Mouse (Mus musculus): ENCODE measurements around the gene Gm3776. TPM values are rescaled to one million over a fixed set of nuclear protein-coding genes. Genes with fewer than 3 reads are reported as not detected.
A peak's percentile ranks its signal among the peaks of the same experiment; 100 is the strongest.
"Not testable (repeated sequence)": the region's sequence is repeated elsewhere in the genome, so short reads cannot be mapped to it uniquely, and the experiment has no call there.

Gm3776 gene
- polyA plus RNA-seq, 1 experiment from 2014 or later, result not detected

DNA sequence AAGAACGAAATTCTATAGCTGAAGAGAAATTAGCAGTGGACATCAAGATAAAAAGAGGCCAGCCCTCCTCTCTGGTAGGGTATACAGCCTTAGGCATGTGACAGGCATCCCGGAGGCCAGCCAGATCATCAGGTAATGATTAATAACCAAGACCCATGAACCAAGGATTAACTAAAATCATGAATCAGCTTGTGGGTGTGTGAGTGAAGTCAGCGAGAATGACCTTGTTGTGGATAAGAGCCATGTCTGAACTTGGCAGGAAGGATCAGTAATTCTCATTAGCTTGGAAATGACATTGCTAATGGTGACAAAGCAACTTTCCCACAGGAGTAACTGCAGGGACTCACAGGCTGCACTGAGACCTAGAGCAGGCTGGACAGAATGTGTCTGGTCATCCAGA lies 27.3 kb upstream of the Gm3776 start:
- WGBS, result 67% methylated on average over 3 of the region's 3 CpGs
- not testable (repeated sequence) for H3K4me1 ChIP-seq, H3K4me3 ChIP-seq

GRCm38 (mm10) chr9:78230461-78230860 lies 26.5 kb upstream of the Gm3776 start, which contains the start of gene Gsta1:
Gsta1 (plus strand) TSS chr9:78230656.
- H3K27me3 ChIP-seq; H3K27ac ChIP-seq; H3K9me3 ChIP-seq (replicated peaks); H3K9ac ChIP-seq; H3K4me2 ChIP-seq; ATAC-seq; H3K4me1 ChIP-seq; H3K4me3 ChIP-seq; H3K36me3 ChIP-seq (ENCODE audit: poor library complexity, severe bottlenecking): not testable (repeated sequence)
- WGBS, result 73% methylated on average over 3 of the region's 3 CpGs

More for the DNA sequence above, 27.3 kb upstream of the Gm3776 start:
- H3K27ac ChIP-seq; H3K36me3 ChIP-seq (ENCODE audit: poor library complexity, severe bottlenecking); ATAC-seq; H3K9ac ChIP-seq; H3K9me3 ChIP-seq (replicated peaks); H3K4me2 ChIP-seq; H3K27me3 ChIP-seq: not testable (repeated sequence)

- H3K36me3 ChIP-seq (ENCODE audit: poor library complexity, severe bottlenecking); H3K27ac ChIP-seq; H3K9me3 ChIP-seq (replicated peaks); H3K4me2 ChIP-seq; H3K4me3 ChIP-seq; H3K27me3 ChIP-seq; H3K4me1 ChIP-seq; H3K9ac ChIP-seq: not testable (repeated sequence)
- WGBS, result no CpG with 5 or more reads among the region's 10 CpGs
- ATAC-seq, result peak; percentile 41; the same call in 1 of the 2 replicates
Measured at GRCm38 (mm10) chr9:78233121-78233695, 23.7 kb upstream of the Gm3776 start.

DNA sequence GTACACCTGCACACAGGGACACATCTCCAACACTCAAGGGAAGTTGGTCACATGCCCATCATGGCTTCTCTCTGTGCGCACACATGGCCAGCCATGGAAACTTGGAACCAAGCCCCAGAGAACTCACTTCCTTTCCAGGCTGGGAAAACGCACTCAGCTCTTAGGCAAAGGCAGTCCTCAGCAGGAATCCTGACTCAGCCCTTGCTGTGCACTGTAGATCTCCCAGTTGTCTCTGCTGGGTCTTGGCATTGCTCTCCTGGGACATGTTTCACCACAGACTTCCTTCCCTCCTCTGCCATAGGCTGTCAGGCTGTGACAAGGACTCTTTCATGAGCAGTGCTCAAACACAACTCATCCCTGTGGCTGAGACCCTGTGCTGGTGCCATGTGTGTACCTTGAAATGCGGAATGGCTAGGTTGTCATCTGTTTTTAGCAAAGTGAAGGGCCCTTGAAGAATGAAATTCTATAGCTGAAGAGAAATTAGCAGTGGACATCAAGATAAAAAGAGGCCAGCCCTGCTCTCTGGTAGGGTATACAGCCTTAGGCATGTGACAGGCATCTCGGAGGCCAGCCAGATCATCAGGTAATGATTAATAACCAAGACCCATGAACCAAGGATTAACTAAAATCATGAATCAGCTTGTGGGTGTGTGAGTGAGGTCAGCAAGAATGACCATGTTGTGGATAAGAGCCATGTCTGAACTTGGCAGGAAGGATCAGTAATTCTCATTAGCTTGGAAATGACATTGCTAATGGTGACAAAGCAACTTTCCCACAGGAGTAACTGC lies 1.1 kb upstream of the Gm3776 start:
- not testable (repeated sequence) for H3K4me1 ChIP-seq; H3K27ac ChIP-seq; ATAC-seq; H3K36me3 ChIP-seq (ENCODE audit: poor library complexity, severe bottlenecking); H3K27me3 ChIP-seq; H3K9ac ChIP-seq; H3K4me3 ChIP-seq; H3K4me2 ChIP-seq; H3K9me3 ChIP-seq (replicated peaks)
- 75% methylated on average over 4 of the region's 4 CpGs for WGBS

GRCm38 (mm10) chr9:78259688-78260087 lies 2.8 kb downstream of the Gm3776 start:
- H3K9ac ChIP-seq; H3K36me3 ChIP-seq (ENCODE audit: poor library complexity, severe bottlenecking); H3K4me1 ChIP-seq; H3K27me3 ChIP-seq; H3K27ac ChIP-seq; H3K4me2 ChIP-seq; H3K4me3 ChIP-seq; H3K9me3 ChIP-seq (replicated peaks): not testable (repeated sequence)
- ATAC-seq, result peak; percentile 65
- 0% methylated on average over 1 of the region's 6 CpGs for WGBS

DNA sequence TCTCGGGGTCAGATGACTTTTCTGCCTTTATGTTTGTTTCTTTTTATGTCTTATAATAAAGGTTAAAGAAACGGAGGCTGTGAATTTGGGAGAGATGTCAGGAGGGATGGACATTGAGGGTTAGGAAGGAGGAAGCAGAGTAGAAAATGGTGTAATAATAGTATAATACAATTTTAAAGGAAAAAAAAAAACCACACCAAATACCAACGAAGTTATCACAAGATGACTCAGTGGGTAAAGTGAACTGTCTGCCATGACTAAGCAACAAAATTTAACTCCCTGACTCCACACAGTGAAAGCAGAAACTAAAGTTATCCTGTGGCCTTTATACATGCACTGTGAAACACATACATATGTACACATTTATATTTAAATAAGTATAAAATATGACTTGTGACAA lies 14.0 kb downstream of the Gm3776 start:
- 81% methylated on average over 3 of the region's 3 CpGs for WGBS
- H3K4me3 ChIP-seq, ATAC-seq: not testable (repeated sequence)

DNA sequence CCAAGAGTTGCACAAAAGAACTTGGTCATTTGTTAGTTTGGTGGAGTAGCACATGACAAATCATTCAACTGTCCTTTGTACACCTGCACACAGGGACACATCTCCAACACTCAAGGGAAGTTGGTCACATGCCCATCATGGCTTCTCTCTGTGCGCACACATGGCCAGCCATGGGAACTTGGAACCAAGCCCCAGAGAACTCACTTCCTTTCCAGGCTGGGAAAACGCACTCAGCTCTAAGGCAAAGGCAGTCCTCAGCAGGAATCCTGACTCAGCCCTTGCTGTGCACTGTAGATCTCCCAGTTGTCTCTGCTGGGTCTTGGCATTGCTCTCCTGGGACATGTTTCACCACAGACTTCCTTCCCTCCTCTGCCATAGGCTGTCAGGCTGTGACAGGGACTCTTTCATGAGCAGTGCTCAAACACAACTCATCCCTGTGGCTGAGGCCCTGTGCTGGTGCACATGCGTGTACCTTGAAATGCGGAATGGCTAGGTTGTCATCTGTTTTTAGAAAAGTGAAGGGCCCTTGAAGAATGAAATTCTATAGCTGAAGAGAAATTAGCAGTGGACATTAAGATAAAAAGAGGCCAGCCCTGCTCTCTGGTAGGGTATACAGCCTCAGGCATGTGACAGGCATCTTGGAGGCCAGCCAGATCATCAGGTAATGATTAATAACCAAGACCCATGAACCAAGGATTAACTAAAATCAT lies 25.2 kb downstream of the Gm3776 start:
- H3K27me3 ChIP-seq; H3K36me3 ChIP-seq (ENCODE audit: poor library complexity, severe bottlenecking); ATAC-seq; H3K27ac ChIP-seq; H3K9me3 ChIP-seq (replicated peaks); H3K9ac ChIP-seq; H3K4me3 ChIP-seq; H3K4me1 ChIP-seq; H3K4me2 ChIP-seq: not testable (repeated sequence)
- WGBS, result 77% methylated on average over 4 of the region's 4 CpGs

More for the DNA sequence above, 14.0 kb downstream of the Gm3776 start:
- H3K27me3 ChIP-seq; H3K4me1 ChIP-seq; H3K27ac ChIP-seq; H3K9ac ChIP-seq; H3K4me2 ChIP-seq; H3K9me3 ChIP-seq (replicated peaks); H3K36me3 ChIP-seq (ENCODE audit: poor library complexity, severe bottlenecking): not testable (repeated sequence)

GRCm38 (mm10) chr9:78289063-78289462 lies 32.1 kb downstream of the Gm3776 start:
- H3K9ac ChIP-seq; ATAC-seq; H3K27me3 ChIP-seq; H3K36me3 ChIP-seq (ENCODE audit: poor library complexity, severe bottlenecking); H3K4me2 ChIP-seq; H3K4me3 ChIP-seq; H3K4me1 ChIP-seq; H3K9me3 ChIP-seq (replicated peaks); H3K27ac ChIP-seq: not testable (repeated sequence)
- WGBS, result 67% methylated on average over 1 of the region's 1 CpGs

- not testable (repeated sequence) for H3K36me3 ChIP-seq (ENCODE audit: poor library complexity, severe bottlenecking); H3K27me3 ChIP-seq; ATAC-seq; H3K4me1 ChIP-seq; H3K4me3 ChIP-seq; H3K27ac ChIP-seq; H3K9me3 ChIP-seq (replicated peaks); H3K9ac ChIP-seq; H3K4me2 ChIP-seq
- 88% methylated on average over 3 of the region's 3 CpGs for WGBS
Measured at GRCm38 (mm10) chr9:78289723-78290122, 32.8 kb downstream of the Gm3776 start, which contains the start of gene Gm10639. Gm10639 (plus strand) TSS chr9:78289923.

- H3K9ac ChIP-seq; H3K27me3 ChIP-seq; H3K4me2 ChIP-seq; ATAC-seq; H3K4me3 ChIP-seq; H3K36me3 ChIP-seq (ENCODE audit: poor library complexity, severe bottlenecking); H3K4me1 ChIP-seq; H3K9me3 ChIP-seq (replicated peaks); H3K27ac ChIP-seq: not testable (repeated sequence)
- 92% methylated on average over 8 of the region's 8 CpGs for WGBS
Measured at GRCm38 (mm10) chr9:78292462-78292861, 35.5 kb downstream of the Gm3776 start.

GRCm38 (mm10) chr9:78293683-78294082 lies 36.8 kb downstream of the Gm3776 start:
- not testable (repeated sequence) for H3K27me3 ChIP-seq; H3K9me3 ChIP-seq (replicated peaks); H3K36me3 ChIP-seq (ENCODE audit: poor library complexity, severe bottlenecking); ATAC-seq; H3K4me1 ChIP-seq; H3K4me2 ChIP-seq; H3K27ac ChIP-seq; H3K4me3 ChIP-seq; H3K9ac ChIP-seq
- 63% methylated on average over 1 of the region's 1 CpGs for WGBS

DNA sequence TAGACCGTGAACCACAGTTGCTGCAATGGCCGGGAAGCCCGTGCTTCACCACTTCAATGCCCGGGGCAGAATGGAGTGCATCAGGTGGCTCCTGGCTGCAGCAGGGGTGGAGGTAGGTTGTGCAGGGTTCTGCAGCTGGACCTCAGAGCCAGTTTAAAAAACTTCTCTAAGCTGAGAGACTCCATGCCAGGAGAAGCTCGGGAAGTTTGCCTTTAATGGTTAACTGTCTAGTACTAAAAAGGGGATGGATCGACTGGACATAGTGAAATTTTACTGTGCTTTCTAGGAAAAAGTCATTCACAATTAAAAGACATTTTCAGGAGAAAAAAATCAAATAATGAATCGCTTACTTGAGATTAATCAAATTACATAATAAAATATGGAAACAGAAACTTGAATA lies 37.9 kb downstream of the Gm3776 start:
- H3K9ac ChIP-seq; H3K27ac ChIP-seq; ATAC-seq; H3K9me3 ChIP-seq (replicated peaks); H3K4me2 ChIP-seq; H3K27me3 ChIP-seq; H3K4me3 ChIP-seq; H3K36me3 ChIP-seq (ENCODE audit: poor library complexity, severe bottlenecking); H3K4me1 ChIP-seq: not testable (repeated sequence)
- 76% methylated on average over 7 of the region's 7 CpGs for WGBS

Data from forebrain, embryonic 13.5 days (tissue).